Mouse (Mus musculus) intestine, postnatal 0 days (tissue): ENCODE measurements around the gene Npr2. TPM values are rescaled to one million over a fixed set of nuclear protein-coding genes. Genes with fewer than 3 reads are reported as not detected.

ENCODE experiments used
- ATAC-seq: fragments of 200-750 bp; cut with Nextera tagmentation; 2 replicates; pipeline ENCODE4 v1.8.0; 2017; ENCODE audit warnings: mild to moderate bottlenecking, moderate TSS enrichment, moderate library complexity
- H3K27ac ChIP-seq: fragments of 300-500 bp; sonication (generic); 2 replicates; pipeline ENCODE4 v1.5.1; 2014; ENCODE audit warnings: mild to moderate bottlenecking, low read depth, low read length, moderate library complexity
- H3K27me3 ChIP-seq: fragments of 300-500 bp; sonication (generic); replicated peaks from 2 replicates; pipeline ENCODE4 v1.6.1; 2014; ENCODE audit warnings: low read length, mixed read lengths; ENCODE audit not compliant: control insufficient read depth, insufficient read depth
- H3K36me3 ChIP-seq: fragments of 300-500 bp; sonication (generic); 2 replicates; pipeline ENCODE4 v1.6.1; 2014; ENCODE audit warnings: mild to moderate bottlenecking, moderate library complexity; ENCODE audit not compliant: control insufficient read depth, insufficient read depth
- H3K4me1 ChIP-seq: fragments of 300-500 bp; sonication (generic); replicated peaks from 2 replicates; pipeline ENCODE4 v1.6.1; 2014; ENCODE audit warnings: antibody characterized with exemption, low read length, mixed read lengths; ENCODE audit not compliant: control insufficient read depth, insufficient read depth
- H3K4me2 ChIP-seq: fragments of 300-500 bp; sonication (generic); replicated peaks from 2 replicates; pipeline ENCODE4 v1.6.1; 2014; ENCODE audit warnings: low read depth, mild to moderate bottlenecking, moderate library complexity
- H3K4me3 ChIP-seq: fragments of 300-500 bp; sonication (generic); 2 replicates; pipeline ENCODE4 v1.5.1; 2014; ENCODE audit warnings: low read depth, low read length
- H3K9ac ChIP-seq: fragments of 300-500 bp; sonication (generic); 2 replicates; pipeline ENCODE4 v1.6.1; 2014; ENCODE audit warnings: mild to moderate bottlenecking, low read depth, low read length
- H3K9me3 ChIP-seq: fragments of 300-500 bp; sonication (generic); 2 replicates; pipeline ENCODE4 v1.6.1; 2016; ENCODE audit warnings: mixed run types; ENCODE audit not compliant: control insufficient read depth
- CTCF ChIP-seq: sonication (generic); IDR thresholded peaks from 2 replicates; pipeline ENCODE4 v1.5.1; 2016; ENCODE audit warnings: low read depth, mild to moderate bottlenecking, control low read depth, antibody characterized with exemption, moderate library complexity
- whole genome bisulfite sequencing: fragments of 180-500 bp; shearing (Covaris S2); extraction: QIAGEN DNeasy Blood & Tissue Kit; methylation state at CpG from one replicate; pipeline ENCODE4 v1.1.7; 2014; 5-methylcytosine and 5-hydroxymethylcytosine counted together
- polyA plus RNA-seq: library from polyadenylated mRNA; unstranded; fragments of >200 nt; fragmentation: Nextera tagmentation; extraction: Ambion mirVana; gene quantifications from 2 replicates; pipeline ENCODE4 v1.2.1, GENCODE M21; 2015

Npr2 gene
- polyA plus RNA-seq, 1 experiment from 2014 or later, result 4.1 TPM

GRCm38 (mm10) chr4:43598650-43599380 is 32.9 kb upstream of the Npr2 start:
- no peak for ATAC-seq
- TF ChIP-seq CTCF, result no peak

GRCm38 (mm10) chr4:43600195-43600934 is 31.4 kb upstream of the Npr2 start:
- no peaks in the 10 kb centered on the region for H3K27me3 ChIP-seq
- ATAC-seq, result no peak
- H3K9me3 ChIP-seq, result no peaks in the 10 kb centered on the region
- H3K36me3 ChIP-seq, result no peaks in the 10 kb centered on the region
- no peak overlapping the region for H3K27ac ChIP-seq
- TF ChIP-seq CTCF, result no peak
- WGBS, result 77% methylated on average over 9 of the region's 9 CpGs
- H3K4me2 ChIP-seq, result no peak overlapping the region
- H3K4me3 ChIP-seq, result no peak overlapping the region
- H3K9ac ChIP-seq, result no peak overlapping the region
- no peaks in the 10 kb centered on the region for H3K4me1 ChIP-seq

More at GRCm38 (mm10) chr4:43598650-43599380, 32.9 kb upstream of the Npr2 start:
- Histone ChIP-seq H3K4me1 (no peaks in the 10 kb centered on the region), H3K27me3 (no peaks in the 10 kb centered on the region), H3K27ac (no peak overlapping the region), H3K4me3 (no peak overlapping the region), H3K4me2 (no peak overlapping the region), H3K36me3 (no peaks in the 10 kb centered on the region), H3K9ac (no peak overlapping the region), H3K9me3 (no peaks in the 10 kb centered on the region)
- whole genome bisulfite sequencing, result 73% methylated on average over 7 of the region's 7 CpGs

GRCm38 (mm10) chr4:43604099-43604498 is 27.6 kb upstream of the Npr2 start:
- TF ChIP-seq CTCF, result no peak
- H3K4me1 ChIP-seq, result no peaks in the 10 kb centered on the region
- no peak overlapping the region for H3K4me2 ChIP-seq
- H3K4me3 ChIP-seq, result no peak overlapping the region
- H3K36me3 ChIP-seq, result no peaks in the 10 kb centered on the region
- H3K9ac ChIP-seq, result no peak overlapping the region
- no peaks in the 10 kb centered on the region for H3K9me3 ChIP-seq
- H3K27ac ChIP-seq, result no peak overlapping the region
- ATAC-seq, result no peak
- WGBS, result 70% methylated on average over 3 of the region's 3 CpGs
- H3K27me3 ChIP-seq, result no peaks in the 10 kb centered on the region

- H3K4me1 ChIP-seq, result no peaks in the 10 kb centered on the region
- H3K4me2 ChIP-seq, result no peak overlapping the region
- no peaks in the 10 kb centered on the region for H3K36me3 ChIP-seq
- no peaks in the 10 kb centered on the region for H3K27me3 ChIP-seq
- 51% methylated on average over 9 of the region's 9 CpGs for WGBS
- H3K9me3 ChIP-seq, result no peaks in the 10 kb centered on the region
- H3K4me3 ChIP-seq, result no peak overlapping the region
- no peak for ATAC-seq
- no peak overlapping the region for H3K27ac ChIP-seq
- H3K9ac ChIP-seq, result no peak overlapping the region
- TF ChIP-seq CTCF, result no peak
These were observed 26.7 kb upstream of the Npr2 start for GRCm38 (mm10) chr4:43604751-43605685.

- Histone ChIP-seq H3K27ac (no peak overlapping the region), H3K9me3 (no peaks in the 10 kb centered on the region), H3K27me3 (no peaks in the 10 kb centered on the region), H3K4me1 (no peaks in the 10 kb centered on the region), H3K36me3 (no peaks in the 10 kb centered on the region), H3K4me3 (no peak overlapping the region), H3K9ac (no peak overlapping the region), H3K4me2 (no peak overlapping the region)
- TF ChIP-seq CTCF, result no peak
- WGBS, result 57% methylated on average over 10 of the region's 10 CpGs
- no peak for ATAC-seq
These were observed 19.2 kb upstream of the Npr2 start for GRCm38 (mm10) chr4:43612534-43612933.
